Mouse (Mus musculus) liver, postnatal 0 days (tissue): Measurements from ENCODE around the gene Unk. TPM values are rescaled to one million over a fixed set of nuclear protein-coding genes. Genes with fewer than 3 reads are reported as not detected.

Experiments
- ATAC-seq: fragments of 200-750 bp; cut with Nextera tagmentation; 2 replicates; pipeline ENCODE4 v1.8.0; 2017; ENCODE audit warnings: mild to moderate bottlenecking, moderate library complexity
- DNase-seq: peaks from one replicate; pipeline ENCODE4 v3.0.0-alpha.2; 2016
- H3K27ac ChIP-seq: fragments of 300-500 bp; sonication (generic); 2 replicates; pipeline ENCODE4 v1.5.1; 2014; ENCODE audit warnings: antibody characterized with exemption, moderate library complexity, mild to moderate bottlenecking, low read depth
- H3K27me3 ChIP-seq: fragments of 300-500 bp; sonication (generic); 2 replicates; pipeline ENCODE4 v1.6.1; 2014; ENCODE audit warnings: low read length, control low read depth, mixed read lengths; ENCODE audit not compliant: insufficient read depth
- H3K36me3 ChIP-seq: fragments of 300-500 bp; sonication (generic); replicated peaks from 2 replicates; pipeline ENCODE4 v1.6.1; 2014; ENCODE audit warnings: mild to moderate bottlenecking, control low read depth, low read length, moderate library complexity, mixed read lengths; ENCODE audit not compliant: insufficient read depth
- H3K4me1 ChIP-seq: fragments of 300-500 bp; sonication (generic); 2 replicates; pipeline ENCODE4 v1.6.1; 2014; ENCODE audit warnings: antibody characterized with exemption, mild to moderate bottlenecking, control low read depth; ENCODE audit not compliant: insufficient read depth
- H3K4me2 ChIP-seq: fragments of 300-500 bp; sonication (generic); 2 replicates; pipeline ENCODE4 v1.6.1; 2014; ENCODE audit warnings: low read depth, mild to moderate bottlenecking, low read length, moderate library complexity, mixed read lengths
- H3K4me3 ChIP-seq: fragments of 300-500 bp; sonication (generic); 2 replicates; pipeline ENCODE4 v1.5.1; 2014; ENCODE audit warnings: low read depth, low read length
- H3K9ac ChIP-seq: fragments of 300-500 bp; sonication (generic); replicated peaks from 2 replicates; pipeline ENCODE4 v1.6.1; 2014; ENCODE audit warnings: mild to moderate bottlenecking, moderate library complexity
- H3K9me3 ChIP-seq: fragments of 300-500 bp; sonication (generic); 2 replicates; pipeline ENCODE4 v1.6.1; 2016; ENCODE audit warnings: mild to moderate bottlenecking, control low read depth, low read length, mixed read lengths
- CTCF ChIP-seq: sonication (generic); IDR thresholded peaks from 2 replicates; pipeline ENCODE4 v1.5.1; 2016; ENCODE audit warnings: antibody characterized with exemption, low read depth
- EP300 ChIP-seq: IDR thresholded peaks from 2 replicates; pipeline ENCODE4 v1.6.1; 2016; ENCODE audit warnings: antibody characterized with exemption, low read depth, mild to moderate bottlenecking
- WGBS: fragments of 180-500 bp; shearing (Covaris S2); extraction: QIAGEN DNeasy Blood & Tissue Kit; methylation state at CpG from one replicate; pipeline ENCODE4 v1.1.7; 2014; ENCODE audit not compliant: insufficient replicate concordance; 5-methylcytosine and 5-hydroxymethylcytosine counted together
- polyA plus RNA-seq: library from polyadenylated mRNA; unstranded; fragments of >200 nt; fragmentation: Nextera tagmentation; extraction: Ambion mirVana; gene quantifications from 2 replicates; pipeline ENCODE4 v1.2.1, GENCODE M21; 2015

Unk gene
- polyA plus RNA-seq, result 3.9 and 5.1 TPM in 2 replicates

GRCm38 (mm10) chr11:116030088-116030897 lies at the start of gene Unk:
Gene Unk, plus strand, starts transcription at chr11:116030322.
- Histone ChIP-seq H3K27ac (peak within 1 kb of the TSS; percentile 98), H3K4me2 (peak within 1 kb of the TSS; percentile 70), H3K36me3 (no peaks in the 10 kb centered on the region), H3K4me1 (peaks cover 26% of the 10 kb centered on the region), H3K4me3 (peak within 1 kb of the TSS; percentile 75), H3K9me3 (no peaks in the 10 kb centered on the region), H3K9ac (peak within 1 kb of the TSS; percentile 93), H3K27me3 (no peaks in the 10 kb centered on the region)
- DNase-seq (peak; percentile 96), ATAC-seq (peak; percentile 94)
- 3% methylated on average over 60 of the region's 67 CpGs for WGBS
- 0 out of 2 replicates have a peak, but pooled peaks have one; percentile 2 for TF ChIP-seq CTCF
- peak; percentile 96 for TF ChIP-seq EP300

- H3K9me3 ChIP-seq, result no peaks in the 10 kb centered on the region
- no peak for ATAC-seq
- no peak for TF ChIP-seq CTCF
- TF ChIP-seq EP300, result no peak
- H3K36me3 ChIP-seq, result no peaks in the 10 kb centered on the region
- H3K4me3 ChIP-seq, result no peak overlapping the region
- H3K27me3 ChIP-seq, result no peaks in the 10 kb centered on the region
- H3K27ac ChIP-seq, result no peak overlapping the region
- no peak for DNase-seq
- H3K9ac ChIP-seq, result no peak overlapping the region
- no peaks in the 10 kb centered on the region for H3K4me1 ChIP-seq
- no peak overlapping the region for H3K4me2 ChIP-seq
- 87% methylated on average over 15 of the region's 15 CpGs for WGBS
These were observed 47.6 kb upstream of the Unk start for GRCm38 (mm10) chr11:115982472-115982871.

- no peaks in the 10 kb centered on the region for H3K9me3 ChIP-seq
- no peak for DNase-seq
- H3K36me3 ChIP-seq, result no peaks in the 10 kb centered on the region
- no peaks in the 10 kb centered on the region for H3K4me1 ChIP-seq
- H3K27me3 ChIP-seq, result no peaks in the 10 kb centered on the region
- H3K27ac ChIP-seq, result no peak overlapping the region
- WGBS, result 77% methylated on average over 8 of the region's 8 CpGs
- H3K4me2 ChIP-seq, result no peak overlapping the region
- no peak overlapping the region for H3K4me3 ChIP-seq
- no peak overlapping the region for H3K9ac ChIP-seq
- ATAC-seq, result no peak
- TF ChIP-seq CTCF (no peak), EP300 (no peak)
These were observed 46.8 kb upstream of the Unk start for GRCm38 (mm10) chr11:115983291-115983690.

- no peak for TF ChIP-seq CTCF
- no peak for TF ChIP-seq EP300
- H3K4me1 ChIP-seq, result no peaks in the 10 kb centered on the region
- no peaks in the 10 kb centered on the region for H3K27me3 ChIP-seq
- no peak overlapping the region for H3K9ac ChIP-seq
- no peaks in the 10 kb centered on the region for H3K36me3 ChIP-seq
- no peak overlapping the region for H3K4me3 ChIP-seq
- WGBS, result 44% methylated on average over 15 of the region's 15 CpGs
- no peak for DNase-seq
- no peak for ATAC-seq
- peak overlapping the region; percentile 42; the same call in 1 of the 2 replicates for H3K4me2 ChIP-seq
- no peak overlapping the region for H3K27ac ChIP-seq
- H3K9me3 ChIP-seq, result no peaks in the 10 kb centered on the region
These were observed 40.4 kb upstream of the Unk start for GRCm38 (mm10) chr11:115989686-115990085.

- TF ChIP-seq EP300 (no peak), CTCF (no peak)
- Histone ChIP-seq H3K4me2 (no peak overlapping the region), H3K36me3 (no peaks in the 10 kb centered on the region), H3K4me1 (no peaks in the 10 kb centered on the region), H3K9me3 (no peaks in the 10 kb centered on the region), H3K9ac (no peak overlapping the region), H3K27me3 (no peaks in the 10 kb centered on the region), H3K4me3 (no peak overlapping the region), H3K27ac (no peak overlapping the region)
- WGBS, result 59% methylated on average over 4 of the region's 4 CpGs
- no peak for ATAC-seq
- no peak for DNase-seq
These were observed 38.0 kb upstream of the Unk start for GRCm38 (mm10) chr11:115992098-115992497.

- H3K4me1 ChIP-seq, result 0 out of 2 replicates have a peak, but pooled peaks cover 3% of the 10 kb centered on the region
- TF ChIP-seq CTCF, result no peak
- TF ChIP-seq EP300, result no peak
- 0 out of 2 replicates have a peak, but pooled peaks cover 4% of the 10 kb centered on the region for H3K27me3 ChIP-seq
- H3K36me3 ChIP-seq, result no peaks in the 10 kb centered on the region
- H3K9ac ChIP-seq, result no peak overlapping the region
- 83% methylated on average over 3 of the region's 3 CpGs for WGBS
- DNase-seq (no peak), ATAC-seq (no peak)
- no peak overlapping the region for H3K4me2 ChIP-seq
- no peaks in the 10 kb centered on the region for H3K9me3 ChIP-seq
- H3K4me3 ChIP-seq, result no peak overlapping the region
- H3K27ac ChIP-seq, result no peak overlapping the region
These were observed 34.9 kb upstream of the Unk start for GRCm38 (mm10) chr11:115995256-115995655.
